Mouse (Mus musculus) erythroblast, embryonic 14.5 days (primary cell): ENCODE measurements around the gene Fgd2.

ENCODE experiments used
- GATA1 ChIP-seq: IDR thresholded peaks from 2 replicates; pipeline ENCODE4 v1.6.1; 2012; ENCODE audit warnings: low read length, inconsistent platforms, mixed read lengths
- TAL1 ChIP-seq: IDR thresholded peaks from 3 replicates; pipeline ENCODE4 v1.6.1; 2012; ENCODE audit warnings: low read length, inconsistent platforms, mixed read lengths

GRCm38 (mm10) chr17:29360761-29361221 is at the start of gene Fgd2:
- TF ChIP-seq GATA1, result no peak
- no peak for TF ChIP-seq TAL1
